Mouse (Mus musculus) spleen, adult 2 months (tissue): Measurements from ENCODE around the gene Tbl3.

Experiments used
- CTCF ChIP-seq: fragments of 200-500 bp; IDR thresholded peaks from 2 replicates; pipeline ENCODE4 v1.5.1; 2011; ENCODE audit warnings: mild to moderate bottlenecking, inconsistent platforms; ENCODE audit not compliant: insufficient read depth, insufficient read length, insufficient replicate concordance; ENCODE audit errors: extremely low read depth
- POLR2A ChIP-seq: fragments of 200-500 bp; IDR thresholded peaks from 2 replicates; pipeline ENCODE4 v1.6.1; 2011; ENCODE audit warnings: low read depth, low read length, inconsistent platforms

DNA sequence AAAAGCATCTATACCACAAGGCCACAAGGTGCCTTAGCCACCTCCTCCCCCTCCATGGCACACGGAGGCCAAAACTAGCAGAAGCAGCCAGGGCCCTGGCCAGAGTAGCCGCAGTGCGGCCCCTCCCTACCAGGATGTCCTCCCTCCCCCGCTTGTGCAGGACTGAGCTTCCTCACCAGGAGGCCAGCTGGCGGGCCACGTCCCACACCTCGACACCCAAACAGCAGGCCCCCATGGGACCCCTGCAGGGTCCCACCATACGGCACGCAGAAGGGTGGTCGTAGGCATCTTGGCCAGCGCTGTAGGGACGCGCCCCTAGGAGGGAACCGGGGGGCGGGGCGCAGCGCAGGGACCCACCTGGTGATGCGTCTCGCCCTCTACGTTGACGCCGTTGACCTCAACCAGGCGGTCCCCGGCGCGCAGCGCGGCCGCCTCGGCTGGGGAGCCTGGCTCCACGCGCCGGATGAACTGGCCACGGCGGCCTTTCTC, 57.8 kb downstream of the Tbl3 start:
- TF ChIP-seq CTCF (no peak), POLR2A (no peak)
